Mouse (Mus musculus): Measurements from ENCODE around the gene Gm20835.
"Not testable (repeated sequence)": the region's sequence is repeated elsewhere in the genome, so short reads cannot be mapped to it uniquely, and the experiment has no call there.

The Gm20835 gene

DNA sequence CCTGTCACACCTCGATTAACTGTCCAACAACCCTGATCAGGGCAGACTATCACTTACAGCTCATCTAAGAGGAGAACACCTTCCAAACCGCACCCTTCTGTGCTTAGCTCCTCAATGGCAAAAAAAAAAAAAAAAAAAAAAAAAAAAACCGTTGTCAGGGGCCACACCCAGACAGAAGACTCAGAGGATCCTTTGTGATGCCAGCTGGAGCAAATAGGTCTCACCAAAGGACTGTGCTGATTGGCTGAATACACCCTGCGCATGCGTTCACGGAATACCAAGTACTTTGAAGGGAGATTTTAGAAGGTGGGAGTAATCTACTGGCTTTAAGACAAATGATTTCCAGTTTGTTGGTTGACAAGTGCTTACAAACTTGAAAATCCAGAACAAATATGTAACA, at the start of gene Gm20835:
Gm20835 (minus strand) TSS at position 101 of the 400 bp plus-strand sequence.
- DNase-seq (ENCODE audit: low spot score in 2 of 2), result not testable (repeated sequence)
